Mouse (Mus musculus): ENCODE results near the gene Mical3.

The Mical3 gene

GRCm38 (mm10) chr6:121130773-121131172 is at the start of gene Mical3:
Gene Mical3, minus strand, starts transcription at chr6:121130999.
- peak; percentile 58 for DNase-seq (ENCODE audit: low read depth, low spot score)

GRCm38 (mm10) chr6:121179846-121180245 is 49.0 kb upstream of the Mical3 start:
- no peak for DNase-seq (ENCODE audit: low read depth, low spot score)

GRCm38 (mm10) chr6:121178700-121179358 is 48.0 kb upstream of the Mical3 start:
- peak; percentile 65 for DNase-seq (ENCODE audit: low read depth, low spot score)

GRCm38 (mm10) chr6:121177118-121177708 is 46.4 kb upstream of the Mical3 start:
- DNase-seq (ENCODE audit: low read depth, low spot score) = no peak

- no peak for DNase-seq (ENCODE audit: low read depth, low spot score)
Observed at GRCm38 (mm10) chr6:121176731-121177098, 45.9 kb upstream of the Mical3 start.

GRCm38 (mm10) chr6:121176011-121176730 is 45.4 kb upstream of the Mical3 start:
- no peak for DNase-seq (ENCODE audit: low read depth, low spot score)

GRCm38 (mm10) chr6:121174761-121175160 is 44.0 kb upstream of the Mical3 start:
- DNase-seq (ENCODE audit: low read depth, low spot score) = no peak

- no peak for DNase-seq (ENCODE audit: low read depth, low spot score)
Observed at GRCm38 (mm10) chr6:121173471-121173870, 42.7 kb upstream of the Mical3 start.

GRCm38 (mm10) chr6:121171102-121171501 is 40.3 kb upstream of the Mical3 start:
- DNase-seq (ENCODE audit: low read depth, low spot score) = no peak

GRCm38 (mm10) chr6:121167381-121167975 is 36.7 kb upstream of the Mical3 start:
- no peak for DNase-seq (ENCODE audit: low read depth, low spot score)

- no peak for DNase-seq (ENCODE audit: low read depth, low spot score)
Observed at GRCm38 (mm10) chr6:121166098-121166552, 35.3 kb upstream of the Mical3 start.

- no peak for DNase-seq (ENCODE audit: low read depth, low spot score)
Observed at GRCm38 (mm10) chr6:121162616-121163015, 31.8 kb upstream of the Mical3 start.

GRCm38 (mm10) chr6:121160126-121160525 is 29.3 kb upstream of the Mical3 start:
- no peak for DNase-seq (ENCODE audit: low read depth, low spot score)

GRCm38 (mm10) chr6:121159616-121160015 is 28.8 kb upstream of the Mical3 start:
- no peak for DNase-seq (ENCODE audit: low read depth, low spot score)

- DNase-seq (ENCODE audit: low read depth, low spot score) = no peak
Observed at GRCm38 (mm10) chr6:121156030-121156429, 25.2 kb upstream of the Mical3 start.

GRCm38 (mm10) chr6:121154451-121155300 is 23.9 kb upstream of the Mical3 start:
- peak; percentile 55 for DNase-seq (ENCODE audit: low read depth, low spot score)

GRCm38 (mm10) chr6:121153177-121153576 is 22.4 kb upstream of the Mical3 start:
- DNase-seq (ENCODE audit: low read depth, low spot score) = no peak

GRCm38 (mm10) chr6:121151732-121152131 is 20.9 kb upstream of the Mical3 start:
- no peak for DNase-seq (ENCODE audit: low read depth, low spot score)

GRCm38 (mm10) chr6:121150126-121150525 is 19.3 kb upstream of the Mical3 start:
- DNase-seq (ENCODE audit: low read depth, low spot score) = no peak

- DNase-seq (ENCODE audit: low read depth, low spot score) = no peak
Observed at GRCm38 (mm10) chr6:121149420-121149819, 18.6 kb upstream of the Mical3 start.

GRCm38 (mm10) chr6:121148360-121148759 is 17.6 kb upstream of the Mical3 start:
- DNase-seq (ENCODE audit: low read depth, low spot score) = no peak

Measured in telencephalon, adult 2 months (tissue).